Mouse (Mus musculus) limb, embryonic 13.5 days (tissue): Measurements from ENCODE around the gene Tbc1d10b. TPM values are rescaled to one million over a fixed set of nuclear protein-coding genes. Genes with fewer than 3 reads are reported as not detected.
A peak's percentile ranks its signal among the peaks of the same experiment; 100 is the strongest.

Experiments
- ATAC-seq: fragments of 200-750 bp; cut with Nextera tagmentation; 2 replicates; pipeline ENCODE4 v1.8.0; 2017; ENCODE audit warnings: low read depth, moderate number of reproducible peaks, moderate TSS enrichment; ENCODE audit not compliant: low FRiP score
- H3K27ac ChIP-seq: fragments of 300-500 bp; sonication (generic); 2 replicates; pipeline ENCODE4 v1.5.1; 2015; ENCODE audit warnings: inconsistent platforms, mild to moderate bottlenecking, moderate library complexity
- H3K27me3 ChIP-seq: fragments of 300-500 bp; sonication (generic); 2 replicates; pipeline ENCODE4 v1.6.1; 2015; ENCODE audit warnings: mild to moderate bottlenecking, inconsistent platforms
- H3K36me3 ChIP-seq: fragments of 300-500 bp; sonication (generic); 2 replicates; pipeline ENCODE4 v1.6.1; 2015; ENCODE audit warnings: inconsistent platforms, mild to moderate bottlenecking, moderate library complexity
- H3K4me1 ChIP-seq: fragments of 300-500 bp; sonication (generic); 2 replicates; pipeline ENCODE4 v1.6.1; 2015; ENCODE audit warnings: inconsistent platforms
- H3K4me2 ChIP-seq: fragments of 300-500 bp; sonication (generic); replicated peaks from 2 replicates; pipeline ENCODE4 v1.6.1; 2015; ENCODE audit warnings: inconsistent platforms, mild to moderate bottlenecking, moderate library complexity
- H3K4me3 ChIP-seq: fragments of 300-500 bp; sonication (generic); 2 replicates; pipeline ENCODE4 v1.5.1; 2015; ENCODE audit warnings: moderate library complexity, mild to moderate bottlenecking, inconsistent platforms
- H3K9ac ChIP-seq: fragments of 300-500 bp; sonication (generic); 2 replicates; pipeline ENCODE4 v1.6.1; 2015; ENCODE audit warnings: mild to moderate bottlenecking, inconsistent platforms
- H3K9me3 ChIP-seq: fragments of 300-500 bp; sonication (generic); 2 replicates; pipeline ENCODE4 v1.6.1; 2016; ENCODE audit warnings: inconsistent platforms
- WGBS: fragments of 180-500 bp; shearing (Covaris S2); methylation state at CpG from one replicate; pipeline ENCODE4 v1.1.7; 2015; 5-methylcytosine and 5-hydroxymethylcytosine counted together
- polyA plus RNA-seq: library from polyadenylated mRNA; unstranded; fragments of >200 nt; fragmentation: Nextera tagmentation; extraction: Ambion mirVana; gene quantifications from 2 replicates; pipeline ENCODE4 v1.2.1, GENCODE M21; 2015

Gene Tbc1d10b
- polyA plus RNA-seq, 1 experiment from 2014 or later: 31.7 TPM

GRCm38 (mm10) chr7:127223106-127223505 lies 14.8 kb upstream of the Tbc1d10b start:
- Histone ChIP-seq H3K27ac (no peak overlapping the region), H3K4me3 (no peak overlapping the region), H3K9ac (no peak overlapping the region), H3K4me2 (no peak overlapping the region), H3K27me3 (no peaks in the 10 kb centered on the region), H3K36me3 (0 out of 2 replicates have a peak, but pooled peaks cover 4% of the 10 kb centered on the region), H3K4me1 (no peaks in the 10 kb centered on the region), H3K9me3 (no peaks in the 10 kb centered on the region)
- ATAC-seq: no peak
- 97% methylated on average over 3 of the region's 3 CpGs for WGBS

- Histone ChIP-seq H3K9me3 (no peaks in the 10 kb centered on the region), H3K27me3 (no peaks in the 10 kb centered on the region), H3K36me3 (0 out of 2 replicates have a peak, but pooled peaks cover under 1% of the 10 kb centered on the region), H3K4me2 (no peak overlapping the region), H3K9ac (no peak overlapping the region), H3K4me3 (no peak overlapping the region), H3K4me1 (0 out of 2 replicates have a peak, but pooled peaks cover 3% of the 10 kb centered on the region), H3K27ac (no peak overlapping the region)
- no peak for ATAC-seq
- WGBS: 82% methylated on average over 6 of the region's 6 CpGs
Observed at GRCm38 (mm10) chr7:127220440-127220839, 12.2 kb upstream of the Tbc1d10b start.

- Histone ChIP-seq H3K27me3 (peaks cover 5% of the 10 kb centered on the region; the same call in 1 of the 2 replicates), H3K36me3 (no peaks in the 10 kb centered on the region), H3K4me2 (no peak overlapping the region), H3K4me3 (no peak overlapping the region), H3K27ac (no peak overlapping the region), H3K9me3 (no peaks in the 10 kb centered on the region), H3K4me1 (peaks cover 19% of the 10 kb centered on the region), H3K9ac (no peak overlapping the region)
- WGBS: 94% methylated on average over 4 of the region's 4 CpGs
- no peak for ATAC-seq
Observed at GRCm38 (mm10) chr7:127218670-127219069, 10.4 kb upstream of the Tbc1d10b start.

GRCm38 (mm10) chr7:127217901-127218642 lies 9.8 kb upstream of the Tbc1d10b start:
- ATAC-seq: no peak
- Histone ChIP-seq H3K36me3 (no peaks in the 10 kb centered on the region), H3K4me3 (no peak overlapping the region), H3K9me3 (no peaks in the 10 kb centered on the region), H3K27ac (no peak overlapping the region), H3K27me3 (peaks cover 9% of the 10 kb centered on the region; the same call in 1 of the 2 replicates), H3K4me2 (no peak overlapping the region), H3K9ac (no peak overlapping the region), H3K4me1 (peaks cover 19% of the 10 kb centered on the region)
- WGBS: 69% methylated on average over 10 of the region's 10 CpGs

GRCm38 (mm10) chr7:127217475-127217874 lies 9.2 kb upstream of the Tbc1d10b start:
- WGBS: 85% methylated on average over 6 of the region's 6 CpGs
- Histone ChIP-seq H3K4me3 (no peak overlapping the region), H3K4me2 (no peak overlapping the region), H3K4me1 (peaks cover 19% of the 10 kb centered on the region), H3K9ac (no peak overlapping the region), H3K36me3 (no peaks in the 10 kb centered on the region), H3K27me3 (peaks cover 9% of the 10 kb centered on the region; the same call in 1 of the 2 replicates), H3K9me3 (no peaks in the 10 kb centered on the region), H3K27ac (no peak overlapping the region)
- no peak for ATAC-seq

GRCm38 (mm10) chr7:127216307-127216706 lies 8.0 kb upstream of the Tbc1d10b start:
- H3K4me2 ChIP-seq: no peak overlapping the region
- ATAC-seq: no peak
- 85% methylated on average over 5 of the region's 5 CpGs for WGBS
- H3K27me3 ChIP-seq: peaks cover 9% of the 10 kb centered on the region; the same call in 1 of the 2 replicates
- peaks cover 19% of the 10 kb centered on the region for H3K4me1 ChIP-seq
- no peak overlapping the region for H3K27ac ChIP-seq
- H3K9ac ChIP-seq: no peak overlapping the region
- no peaks in the 10 kb centered on the region for H3K9me3 ChIP-seq
- no peak overlapping the region for H3K4me3 ChIP-seq
- H3K36me3 ChIP-seq: no peaks in the 10 kb centered on the region

- no peak for ATAC-seq
- peaks cover 9% of the 10 kb centered on the region; the same call in 1 of the 2 replicates for H3K27me3 ChIP-seq
- peaks cover 19% of the 10 kb centered on the region for H3K4me1 ChIP-seq
- H3K4me3 ChIP-seq: peak overlapping the region; percentile 42
- no peaks in the 10 kb centered on the region for H3K9me3 ChIP-seq
- peak overlapping the region; percentile 70 for H3K4me2 ChIP-seq
- H3K27ac ChIP-seq: peak overlapping the region; percentile 28; the same call in 1 of the 2 replicates
- WGBS: 23% methylated on average over 33 of the region's 33 CpGs
- peak overlapping the region; percentile 67 for H3K9ac ChIP-seq
- H3K36me3 ChIP-seq: no peaks in the 10 kb centered on the region
Observed at GRCm38 (mm10) chr7:127214981-127215871, 7.0 kb upstream of the Tbc1d10b start.

- Histone ChIP-seq H3K27me3 (peaks cover 9% of the 10 kb centered on the region; the same call in 1 of the 2 replicates), H3K27ac (peak overlapping the region; percentile 28; the same call in 1 of the 2 replicates), H3K9ac (peak overlapping the region; percentile 67), H3K4me2 (peak overlapping the region; percentile 70), H3K4me1 (peaks cover 21% of the 10 kb centered on the region), H3K4me3 (peak overlapping the region; percentile 42), H3K9me3 (no peaks in the 10 kb centered on the region), H3K36me3 (no peaks in the 10 kb centered on the region)
- ATAC-seq: no peak
- 24% methylated on average over 21 of the region's 21 CpGs for WGBS
Observed at GRCm38 (mm10) chr7:127214521-127214920, 6.3 kb upstream of the Tbc1d10b start.

GRCm38 (mm10) chr7:127213930-127214329 lies 5.7 kb upstream of the Tbc1d10b start:
- H3K9me3 ChIP-seq: no peaks in the 10 kb centered on the region
- peak overlapping the region; percentile 39 for H3K27ac ChIP-seq
- ATAC-seq: no peak
- H3K36me3 ChIP-seq: no peaks in the 10 kb centered on the region
- H3K4me1 ChIP-seq: peaks cover 25% of the 10 kb centered on the region
- H3K4me3 ChIP-seq: peak overlapping the region; percentile 42
- 44% methylated on average over 12 of the region's 12 CpGs for WGBS
- peaks cover 9% of the 10 kb centered on the region; the same call in 1 of the 2 replicates for H3K27me3 ChIP-seq
- H3K4me2 ChIP-seq: peak overlapping the region; percentile 70
- peak overlapping the region; percentile 67 for H3K9ac ChIP-seq

- 0 out of 2 replicates have a peak overlapping the region, but pooled peaks have one; percentile 39 for H3K27ac ChIP-seq
- peaks cover 25% of the 10 kb centered on the region for H3K4me1 ChIP-seq
- no peak for ATAC-seq
- peak overlapping the region; percentile 70 for H3K4me2 ChIP-seq
- H3K36me3 ChIP-seq: no peaks in the 10 kb centered on the region
- H3K9me3 ChIP-seq: no peaks in the 10 kb centered on the region
- H3K27me3 ChIP-seq: peaks cover 9% of the 10 kb centered on the region; the same call in 1 of the 2 replicates
- peak overlapping the region; percentile 42 for H3K4me3 ChIP-seq
- 32% methylated on average over 7 of the region's 7 CpGs for WGBS
- H3K9ac ChIP-seq: no peak overlapping the region
Observed at GRCm38 (mm10) chr7:127213485-127213884, 5.2 kb upstream of the Tbc1d10b start.

- Histone ChIP-seq H3K27me3 (peaks cover 9% of the 10 kb centered on the region; the same call in 1 of the 2 replicates), H3K4me1 (peaks cover 25% of the 10 kb centered on the region), H3K9me3 (no peaks in the 10 kb centered on the region), H3K27ac (no peak overlapping the region), H3K4me2 (no peak overlapping the region), H3K9ac (no peak overlapping the region), H3K36me3 (no peaks in the 10 kb centered on the region), H3K4me3 (peak overlapping the region; percentile 42)
- no peak for ATAC-seq
- WGBS: 82% methylated on average over 12 of the region's 12 CpGs
Observed at GRCm38 (mm10) chr7:127212432-127213250, 4.4 kb upstream of the Tbc1d10b start.
